Mouse (Mus musculus) layer of hippocampus, adult 2 months (tissue): ENCODE measurements at regions not wholly inside any gene's neighbourhood (a gene's known extent, or its start where the extent isn't known, plus 50 kb on each side); places are given as distances from the start of the nearest gene placed in this dataset.

Source experiments
- DNase-seq, 2 experiments: peaks; one replicate each; pipeline ENCODE4 v3.0.0; 2022; ENCODE audit warnings: low spot score in 2 of 2
- H3K27ac ChIP-seq: fragments of 200-600 bp; 2 replicates; pipeline ENCODE4 v1.8.1; 2022
- H3K4me3 ChIP-seq: fragments of 200-600 bp; 2 replicates; pipeline ENCODE4 v1.8.1; 2022; ENCODE audit warnings: mild to moderate bottlenecking
- CTCF ChIP-seq: fragments of 200-600 bp; conservative IDR thresholded peaks from 2 replicates; pipeline ENCODE4 v1.8.1; 2022; ENCODE audit warnings: antibody characterized with exemption, mild to moderate bottlenecking, moderate library complexity

- no peak for TF ChIP-seq CTCF
- no peak overlapping the region for H3K27ac ChIP-seq
- no peak for DNase-seq
- H3K4me3 ChIP-seq: no peak overlapping the region
Measured at GRCm38 (mm10) chr1:108339827-108340226, 750.0 kb downstream of the Serpinb8 start.

GRCm38 (mm10) chr1:108341352-108341751, 751.5 kb downstream of the Serpinb8 start:
- Histone ChIP-seq H3K4me3 (no peak overlapping the region), H3K27ac (no peak overlapping the region)
- no peak for DNase-seq
- no peak for TF ChIP-seq CTCF

- DNase-seq: no peak
- Histone ChIP-seq H3K4me3 (no peak overlapping the region), H3K27ac (no peak overlapping the region)
- TF ChIP-seq CTCF: no peak
Measured at GRCm38 (mm10) chr1:108363788-108364187, 774.0 kb downstream of the Serpinb8 start.

GRCm38 (mm10) chr1:108369904-108370600, 780.2 kb downstream of the Serpinb8 start:
- no peak for TF ChIP-seq CTCF
- Histone ChIP-seq H3K27ac (no peak overlapping the region), H3K4me3 (no peak overlapping the region)
- no peak for DNase-seq

GRCm38 (mm10) chr1:108389930-108390329, 800.1 kb downstream of the Serpinb8 start:
- no peak for DNase-seq
- no peak for TF ChIP-seq CTCF

GRCm38 (mm10) chr1:108390497-108390896, 800.7 kb downstream of the Serpinb8 start:
- DNase-seq: no peak
- H3K4me3 ChIP-seq: no peak overlapping the region
- no peak for TF ChIP-seq CTCF
- no peak overlapping the region for H3K27ac ChIP-seq

More at GRCm38 (mm10) chr1:108389930-108390329, 800.1 kb downstream of the Serpinb8 start:
- Histone ChIP-seq H3K27ac (no peak overlapping the region), H3K4me3 (no peak overlapping the region)

- no peak overlapping the region for H3K27ac ChIP-seq
- H3K4me3 ChIP-seq: no peak overlapping the region
- no peak for TF ChIP-seq CTCF
- no peak for DNase-seq
Measured at GRCm38 (mm10) chr1:108439845-108440244, 850.0 kb downstream of the Serpinb8 start.

- Histone ChIP-seq H3K4me3 (no peak overlapping the region), H3K27ac (no peak overlapping the region)
- DNase-seq: no peak
- TF ChIP-seq CTCF: no peak
Measured at GRCm38 (mm10) chr1:108452776-108453175, 863.0 kb downstream of the Serpinb8 start.

- Histone ChIP-seq H3K27ac (no peak overlapping the region), H3K4me3 (no peak overlapping the region)
- no peak for DNase-seq
- TF ChIP-seq CTCF: no peak
Measured at GRCm38 (mm10) chr1:108472031-108472430, 882.2 kb downstream of the Serpinb8 start.

GRCm38 (mm10) chr1:108498854-108499253, 909.0 kb downstream of the Serpinb8 start:
- no peak for TF ChIP-seq CTCF
- DNase-seq: no peak
- Histone ChIP-seq H3K4me3 (no peak overlapping the region), H3K27ac (no peak overlapping the region)

- Histone ChIP-seq H3K4me3 (no peak overlapping the region), H3K27ac (no peak overlapping the region)
- TF ChIP-seq CTCF: no peak
- peak; percentile 4 to 9 for DNase-seq
Measured at GRCm38 (mm10) chr1:108527424-108527823, 937.6 kb downstream of the Serpinb8 start.

GRCm38 (mm10) chr1:108538238-108538637, 948.4 kb downstream of the Serpinb8 start:
- Histone ChIP-seq H3K4me3 (no peak overlapping the region), H3K27ac (no peak overlapping the region)
- no peak for DNase-seq
- no peak for TF ChIP-seq CTCF

GRCm38 (mm10) chr1:108548721-108549120, 958.9 kb downstream of the Serpinb8 start:
- Histone ChIP-seq H3K4me3 (no peak overlapping the region), H3K27ac (no peak overlapping the region)
- no peak for TF ChIP-seq CTCF
- no peak for DNase-seq

- Histone ChIP-seq H3K4me3 (no peak overlapping the region), H3K27ac (no peak overlapping the region)
- no peak for DNase-seq
- no peak for TF ChIP-seq CTCF
Measured at GRCm38 (mm10) chr1:108558882-108559281, 969.1 kb downstream of the Serpinb8 start.
